Mouse (Mus musculus): ENCODE measurements around the gene Mrpl54.

DNA sequence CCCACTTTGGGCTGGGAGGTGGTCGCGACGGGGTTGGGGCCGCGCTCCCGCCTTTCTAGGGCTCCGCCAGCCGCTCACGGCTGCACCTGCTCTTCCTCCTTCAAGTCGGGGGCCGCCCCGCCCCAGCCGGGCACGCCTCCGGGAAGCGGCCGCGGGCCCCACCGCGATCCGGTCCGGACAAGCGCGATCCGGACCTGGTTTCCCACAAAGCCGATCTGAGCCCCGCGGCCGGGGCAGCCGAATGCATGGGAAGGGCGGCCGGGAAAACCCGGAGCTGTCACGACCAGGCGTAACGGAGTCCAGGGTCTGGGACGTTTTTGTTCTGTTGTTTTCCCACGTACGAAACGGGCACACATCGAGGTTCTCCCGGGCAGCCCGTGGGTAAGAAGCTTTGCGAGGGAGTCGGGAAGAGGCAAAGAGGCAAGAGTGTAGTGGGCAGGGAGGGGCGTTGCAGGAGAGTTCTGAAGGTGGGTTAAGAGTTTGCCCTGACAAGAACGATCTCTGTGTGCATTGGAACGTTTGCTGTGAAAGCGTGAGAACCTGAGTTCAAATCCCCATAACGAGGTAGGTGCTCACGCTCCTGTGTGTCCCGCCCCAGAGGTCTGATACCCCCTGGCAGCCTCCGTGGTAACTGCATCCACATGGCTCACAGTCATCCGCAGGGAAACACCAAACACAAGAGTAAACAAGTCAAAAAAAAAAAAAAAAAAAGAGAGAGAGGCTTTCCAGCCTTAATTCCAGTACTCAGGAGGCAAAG is 19.1 kb upstream of the Mrpl54 start:
- no peak for TF ChIP-seq CTCF (IDR thresholded peaks at IDR 0.05; ENCODE audit: insufficient read depth, low read length)
- no peak for TF ChIP-seq POLR2A (IDR thresholded peaks at IDR 0.05; ENCODE audit: borderline replicate concordance, extremely low read depth, low read depth, low read length)

Data from lung, adult 2 months (tissue).